Mouse (Mus musculus): ENCODE results near the gene Rab11fip4.

- no peak for TF ChIP-seq CEBPB (IDR thresholded peaks at IDR 0.05; ENCODE audit: low read depth)
- no peak for TF ChIP-seq CTCF (IDR thresholded peaks at IDR 0.05; ENCODE audit: control insufficient read depth, insufficient read depth, insufficient read length)
- no peak for TF ChIP-seq MYOG (IDR thresholded peaks at IDR 0.05; ENCODE audit: control insufficient read depth, extremely low read depth, insufficient read length)
- no peak for TF ChIP-seq USF1 (IDR thresholded peaks at IDR 0.05; ENCODE audit: low read depth)
- TF ChIP-seq MYOD1 (IDR thresholded peaks at IDR 0.05; ENCODE audit: control insufficient read depth, insufficient read length, low read depth), result no peak
Measured at GRCm38 (mm10) chr11:79717801-79718200, 126.8 kb downstream of the Rab11fip4 start.

Measured in C2C12 (cell line).